Mouse (Mus musculus): ENCODE results near the gene Spopl. TPM values are rescaled to one million over a fixed set of nuclear protein-coding genes. Genes with fewer than 3 reads are reported as not detected.

Gene Spopl
- 35.9 TPM for polyA plus RNA-seq (2014; fragmentation: Illumina TruSeq; extraction: RNeasy Lipid Tissue Mini Kit (QIAGEN cat#74804); ENCODE audit: low read depth, low replicate concordance)

DNA sequence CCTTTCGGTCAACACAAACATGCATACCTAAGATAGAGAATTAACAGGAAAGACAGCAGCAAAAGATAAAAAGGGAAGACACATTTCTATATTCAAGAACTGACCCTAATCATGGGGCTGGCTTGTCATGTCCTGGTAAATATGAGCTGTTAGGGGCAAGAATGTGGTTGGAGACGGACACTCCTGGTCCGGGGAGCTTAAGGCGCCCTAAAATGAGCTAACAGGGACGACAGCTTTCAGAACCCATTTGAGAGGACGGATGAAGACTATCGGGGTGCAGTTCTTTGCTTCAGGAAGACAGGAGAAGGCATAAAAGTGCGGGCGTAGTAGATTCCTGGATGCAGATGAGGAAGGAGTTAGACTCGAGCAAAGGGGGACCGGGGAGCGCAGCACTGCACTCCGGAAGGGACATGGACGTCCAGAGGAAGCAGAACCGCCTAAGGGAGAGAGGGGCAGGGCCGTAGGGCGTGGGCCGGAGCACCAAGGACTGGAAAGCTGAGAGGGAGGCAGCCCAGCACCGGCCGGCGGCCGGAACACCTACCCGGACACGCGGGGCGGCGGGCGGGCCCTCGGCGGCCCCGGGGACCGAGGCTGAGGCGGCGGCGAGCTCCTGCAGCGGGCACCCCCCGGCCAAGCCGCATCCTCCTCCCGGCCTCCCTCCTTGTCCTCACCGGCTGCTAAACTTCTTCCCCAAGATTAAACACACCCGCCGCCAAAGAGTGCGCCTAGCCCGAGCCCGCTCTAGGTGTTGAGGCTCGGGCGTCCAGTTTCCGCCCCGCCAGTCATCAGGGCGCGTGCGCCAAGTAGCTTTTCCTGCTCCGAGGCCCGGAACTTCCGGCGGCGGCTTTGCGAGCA lies at the start of gene Spopl:
Spopl (minus strand) TSS at position 805 of the 855 bp plus-strand sequence.

